Mouse (Mus musculus): Measurements from ENCODE around the gene Pkhd1.

- TF ChIP-seq CTCF (IDR thresholded peaks at IDR 0.05; ENCODE audit: low read depth, low read length), result no peak
- no peak for TF ChIP-seq POLR2A (IDR thresholded peaks at IDR 0.05; ENCODE audit: extremely low read depth, insufficient read depth, low read length)
Measured at GRCm38 (mm10) chr1:20150016-20150415, 467.8 kb downstream of the Pkhd1 start.
